Mouse (Mus musculus): ENCODE data around the gene Gm15557. TPM values are rescaled to one million over a fixed set of nuclear protein-coding genes. Genes with fewer than 3 reads are reported as not detected.

The Gm15557 gene
- polyA plus RNA-seq, 1 experiment from 2014 or later, result not detected

GRCm38 (mm10) chr2:155941697-155942442 is 1.3 kb downstream of the Gm15557 start:
- H3K36me3 ChIP-seq, result no peaks in the 10 kb centered on the region
- no peak for DNase-seq (ENCODE audit: low spot score)
- 89% methylated on average over 40 of the region's 40 CpGs for WGBS
- H3K4me1 ChIP-seq, result peaks cover 24% of the 10 kb centered on the region
- no peak overlapping the region for H3K4me3 ChIP-seq
- peaks cover 11% of the 10 kb centered on the region for H3K27me3 ChIP-seq (ENCODE audit: insufficient read depth, poor library complexity, severe bottlenecking)
- H3K27ac ChIP-seq, result no peak overlapping the region
- no peaks in the 10 kb centered on the region for H3K9me3 ChIP-seq

GRCm38 (mm10) chr2:155943463-155943862 is 2.9 kb downstream of the Gm15557 start:
- H3K27me3 ChIP-seq (ENCODE audit: insufficient read depth, poor library complexity, severe bottlenecking), result peaks cover 11% of the 10 kb centered on the region
- no peak for DNase-seq (ENCODE audit: low spot score)
- peak overlapping the region; percentile 38 for H3K4me3 ChIP-seq
- H3K36me3 ChIP-seq, result no peaks in the 10 kb centered on the region
- peak overlapping the region; percentile 59; the same call in 1 of the 2 replicates for H3K27ac ChIP-seq
- H3K4me1 ChIP-seq, result peaks cover 24% of the 10 kb centered on the region
- no peaks in the 10 kb centered on the region for H3K9me3 ChIP-seq
- 2% methylated on average over 8 of the region's 8 CpGs for WGBS

- Histone ChIP-seq H3K27me3 (ENCODE audit: insufficient read depth, poor library complexity, severe bottlenecking) (peaks cover 19% of the 10 kb centered on the region), H3K36me3 (no peaks in the 10 kb centered on the region), H3K27ac (peak overlapping the region; percentile 47; the same call in 1 of the 2 replicates), H3K4me3 (no peak overlapping the region), H3K9me3 (no peaks in the 10 kb centered on the region), H3K4me1 (peaks cover 24% of the 10 kb centered on the region)
- no peak for DNase-seq (ENCODE audit: low spot score)
- WGBS, result 80% methylated on average over 4 of the region's 4 CpGs
Measured at GRCm38 (mm10) chr2:155944685-155945084, 4.2 kb downstream of the Gm15557 start.

GRCm38 (mm10) chr2:155945124-155945523 is 4.6 kb downstream of the Gm15557 start, which contains the start of gene Gdf5:
Gdf5 (minus strand) TSS chr2:155945367.
- Histone ChIP-seq H3K27ac (peak within 1 kb of the TSS; percentile 47; the same call in 1 of the 2 replicates), H3K9me3 (no peaks in the 10 kb centered on the region), H3K4me3 (no peak within 1 kb of the TSS), H3K36me3 (no peaks in the 10 kb centered on the region), H3K4me1 (peaks cover 24% of the 10 kb centered on the region), H3K27me3 (ENCODE audit: insufficient read depth, poor library complexity, severe bottlenecking) (peaks cover 24% of the 10 kb centered on the region)
- 50% methylated on average over 13 of the region's 13 CpGs for whole genome bisulfite sequencing
- DNase-seq (ENCODE audit: low spot score), result no peak

GRCm38 (mm10) chr2:155945580-155945979 is 5.1 kb downstream of the Gm15557 start:
- H3K27ac ChIP-seq, result no peak overlapping the region
- 91% methylated on average over 5 of the region's 5 CpGs for WGBS
- DNase-seq (ENCODE audit: low spot score), result no peak
- H3K4me3 ChIP-seq, result no peak overlapping the region
- no peaks in the 10 kb centered on the region for H3K36me3 ChIP-seq
- peaks cover 24% of the 10 kb centered on the region for H3K27me3 ChIP-seq (ENCODE audit: insufficient read depth, poor library complexity, severe bottlenecking)
- H3K9me3 ChIP-seq, result no peaks in the 10 kb centered on the region
- peaks cover 24% of the 10 kb centered on the region for H3K4me1 ChIP-seq

DNA sequence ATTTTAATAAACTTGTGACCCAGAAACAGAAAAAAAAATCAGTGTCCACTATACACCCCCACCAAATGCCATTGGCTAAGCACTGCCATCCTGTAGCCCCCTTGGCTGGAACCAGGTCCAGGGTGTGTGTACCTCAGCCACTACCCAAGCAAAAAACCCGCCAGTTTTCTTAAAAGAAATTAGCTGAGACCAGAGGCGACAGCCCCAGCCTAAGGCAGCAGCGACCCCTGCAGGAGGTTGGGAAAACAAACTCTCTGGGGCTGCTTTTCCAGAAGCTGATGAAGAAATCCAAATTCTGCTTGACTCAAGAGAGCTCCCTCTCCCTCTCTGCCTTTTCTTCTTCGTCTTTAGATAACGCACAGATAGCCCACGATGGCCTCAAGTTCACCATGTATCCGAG is 5.5 kb downstream of the Gm15557 start:
- no peak overlapping the region for H3K4me3 ChIP-seq
- no peaks in the 10 kb centered on the region for H3K9me3 ChIP-seq
- WGBS, result 2% methylated on average over 7 of the region's 7 CpGs
- H3K27ac ChIP-seq, result no peak overlapping the region
- peaks cover 24% of the 10 kb centered on the region for H3K27me3 ChIP-seq (ENCODE audit: insufficient read depth, poor library complexity, severe bottlenecking)
- DNase-seq (ENCODE audit: low spot score), result no peak
- H3K36me3 ChIP-seq, result no peaks in the 10 kb centered on the region
- H3K4me1 ChIP-seq, result peaks cover 24% of the 10 kb centered on the region

DNA sequence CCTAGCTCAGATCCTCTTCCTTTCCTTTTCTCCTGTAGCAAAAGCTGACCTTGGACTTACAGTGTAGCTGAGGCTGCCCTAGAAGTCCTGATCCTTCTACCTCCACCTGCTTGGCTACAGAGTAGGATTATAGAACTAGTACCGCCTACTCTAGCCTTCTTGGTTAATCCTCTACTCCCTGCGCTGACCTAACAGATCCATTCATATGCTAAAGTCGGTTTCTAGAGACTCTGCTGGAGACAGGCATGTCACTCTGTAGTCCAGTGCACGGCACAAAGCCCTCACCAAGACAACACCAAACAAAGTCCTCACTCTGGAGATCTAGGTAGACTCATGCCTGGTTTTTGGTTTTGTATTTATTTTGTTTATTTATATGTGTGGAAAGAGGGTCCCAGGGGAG is 6.0 kb downstream of the Gm15557 start:
- no peak overlapping the region for H3K27ac ChIP-seq
- peaks cover 24% of the 10 kb centered on the region for H3K4me1 ChIP-seq
- H3K9me3 ChIP-seq, result no peaks in the 10 kb centered on the region
- H3K4me3 ChIP-seq, result no peak overlapping the region
- DNase-seq (ENCODE audit: low spot score), result no peak
- 26% methylated on average over 4 of the region's 4 CpGs for WGBS
- no peaks in the 10 kb centered on the region for H3K36me3 ChIP-seq
- H3K27me3 ChIP-seq (ENCODE audit: insufficient read depth, poor library complexity, severe bottlenecking), result peaks cover 24% of the 10 kb centered on the region

- H3K9me3 ChIP-seq, result no peaks in the 10 kb centered on the region
- DNase-seq (ENCODE audit: low spot score), result no peak
- no peak overlapping the region for H3K4me3 ChIP-seq
- WGBS, result 69% methylated on average over 5 of the region's 5 CpGs
- H3K27ac ChIP-seq, result no peak overlapping the region
- peaks cover 24% of the 10 kb centered on the region for H3K4me1 ChIP-seq
- H3K36me3 ChIP-seq, result no peaks in the 10 kb centered on the region
- peaks cover 24% of the 10 kb centered on the region for H3K27me3 ChIP-seq (ENCODE audit: insufficient read depth, poor library complexity, severe bottlenecking)
Measured at GRCm38 (mm10) chr2:155947390-155948002, 7.0 kb downstream of the Gm15557 start.

- Histone ChIP-seq H3K4me1 (peaks cover 11% of the 10 kb centered on the region), H3K27me3 (ENCODE audit: insufficient read depth, poor library complexity, severe bottlenecking) (peaks cover 26% of the 10 kb centered on the region), H3K27ac (no peak overlapping the region), H3K9me3 (no peaks in the 10 kb centered on the region), H3K4me3 (no peak overlapping the region), H3K36me3 (no peaks in the 10 kb centered on the region)
- 30% methylated on average over 6 of the region's 6 CpGs for WGBS
- DNase-seq (ENCODE audit: low spot score), result no peak
Measured at GRCm38 (mm10) chr2:155949362-155949761, 8.8 kb downstream of the Gm15557 start.

GRCm38 (mm10) chr2:155952006-155952405 is 11.5 kb downstream of the Gm15557 start:
- DNase-seq (ENCODE audit: low spot score), result no peak
- Histone ChIP-seq H3K9me3 (no peaks in the 10 kb centered on the region), H3K36me3 (no peaks in the 10 kb centered on the region), H3K4me3 (no peak overlapping the region), H3K27ac (no peak overlapping the region), H3K27me3 (ENCODE audit: insufficient read depth, poor library complexity, severe bottlenecking) (peaks cover 19% of the 10 kb centered on the region), H3K4me1 (no peaks in the 10 kb centered on the region)

DNA sequence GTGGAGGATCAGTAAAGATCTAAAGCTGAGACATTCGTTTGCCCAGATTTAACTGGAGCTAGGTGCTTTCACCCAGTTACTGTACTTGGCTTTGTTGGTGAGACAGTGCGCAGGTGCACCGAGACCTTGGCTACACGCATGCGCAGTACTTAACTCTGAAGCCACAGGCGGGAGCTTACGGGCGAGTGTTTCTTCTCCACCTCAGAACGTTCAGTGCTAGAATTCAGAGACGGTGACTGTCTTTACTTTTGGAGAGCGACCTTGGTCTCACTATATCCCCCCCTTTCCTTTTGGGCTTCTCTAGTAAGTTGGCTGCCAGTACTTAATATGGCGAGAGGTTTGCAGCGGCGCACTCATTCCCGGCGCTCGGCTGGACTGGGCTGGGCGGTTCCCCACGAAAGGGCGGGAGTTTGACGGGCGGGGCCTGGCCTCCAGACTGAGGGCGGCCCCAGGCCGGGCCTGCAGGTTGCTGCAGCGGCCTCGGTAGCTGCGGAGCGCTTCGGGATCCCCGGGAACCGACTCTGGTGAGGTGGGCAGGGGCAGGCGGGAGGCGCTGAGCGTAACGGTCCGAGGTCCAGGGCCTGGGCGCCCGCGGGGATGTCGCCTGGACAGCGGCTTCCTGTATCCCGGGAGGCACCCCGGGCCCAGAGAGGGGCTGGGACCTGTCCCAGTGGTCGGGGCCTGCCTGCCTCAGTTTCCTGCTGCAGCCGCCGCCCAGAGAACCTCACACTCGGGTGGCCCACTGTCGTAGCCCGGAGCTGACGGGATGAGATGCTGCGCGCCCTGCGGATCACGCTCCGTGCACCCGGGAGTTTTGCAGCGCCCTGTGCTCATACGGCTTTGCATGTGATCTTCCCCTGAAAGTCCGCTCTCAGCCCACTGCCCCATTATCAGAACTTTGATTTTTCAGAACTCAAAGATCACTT is 15.9 kb downstream of the Gm15557 start, which contains the start of gene Cep250:
Gene Cep250, plus strand, starts transcription at position 325 of the 926 bp plus-strand sequence.
- H3K9me3 ChIP-seq, result no peaks in the 10 kb centered on the region
- H3K27me3 ChIP-seq (ENCODE audit: insufficient read depth, poor library complexity, severe bottlenecking), result peaks cover 6% of the 10 kb centered on the region; the same call in 1 of the 2 replicates
- H3K27ac ChIP-seq, result peak within 1 kb of the TSS; percentile 96
- H3K36me3 ChIP-seq, result no peaks in the 10 kb centered on the region; the same call in 1 of the 2 replicates
- H3K4me3 ChIP-seq, result peak within 1 kb of the TSS; percentile 87
- WGBS, result under 1% methylated on average over 59 of the region's 59 CpGs
- peak; percentile 97 for DNase-seq (ENCODE audit: low spot score)
- peaks cover 5% of the 10 kb centered on the region; the same call in 1 of the 2 replicates for H3K4me1 ChIP-seq

- H3K4me1 ChIP-seq, result peaks cover 5% of the 10 kb centered on the region; the same call in 1 of the 2 replicates
- WGBS, result 90% methylated on average over 5 of the region's 5 CpGs
- DNase-seq (ENCODE audit: low spot score), result no peak
- H3K27ac ChIP-seq, result no peak overlapping the region
- H3K9me3 ChIP-seq, result no peaks in the 10 kb centered on the region
- H3K4me3 ChIP-seq, result no peak overlapping the region
- H3K27me3 ChIP-seq (ENCODE audit: insufficient read depth, poor library complexity, severe bottlenecking), result no peaks in the 10 kb centered on the region
- peaks cover 31% of the 10 kb centered on the region for H3K36me3 ChIP-seq
Measured at GRCm38 (mm10) chr2:155959981-155960380, 19.5 kb downstream of the Gm15557 start.

All from heart, embryonic 10.5 days (tissue).